Mouse (Mus musculus) E14TG2a.4 (cell line): ENCODE data around the gene Fhit.

Source experiments
- CTCF ChIP-seq: conservative IDR thresholded peaks from 2 replicates; pipeline ENCODE4 v1.5.1; 2014; ENCODE audit warnings: low read length
- NANOG ChIP-seq: IDR thresholded peaks from 2 replicates; pipeline ENCODE4 v1.6.1; 2014; ENCODE audit warnings: borderline replicate concordance, low read length, mixed read lengths
- POU5F1 ChIP-seq: IDR thresholded peaks from 2 replicates; pipeline ENCODE4 v1.6.1; 2014; ENCODE audit warnings: low read length, borderline replicate concordance

DNA sequence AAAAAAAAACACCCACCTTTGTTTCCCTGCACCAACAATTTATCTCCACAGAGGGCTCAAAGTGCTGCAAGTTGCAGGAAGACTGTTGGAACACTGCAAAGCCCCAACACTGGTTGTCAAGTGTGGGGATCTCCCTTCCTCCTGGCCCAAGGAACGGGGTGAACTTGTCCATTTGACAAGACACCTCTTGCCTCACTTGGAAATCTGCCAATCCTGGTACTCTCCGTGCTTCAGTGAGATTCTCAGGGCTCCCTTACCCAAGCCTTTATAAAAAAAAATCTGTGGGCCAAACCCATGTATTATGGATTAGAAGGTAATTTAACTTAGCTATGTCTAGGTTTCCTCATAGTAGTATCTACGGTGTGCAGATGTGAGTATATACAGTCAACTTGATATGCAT is 448.9 kb downstream of the Fhit start:
- TF ChIP-seq NANOG (no peak), CTCF (no peak), POU5F1 (no peak)
